Mouse (Mus musculus): ENCODE results near the gene Adgrb2. TPM values are rescaled to one million over a fixed set of nuclear protein-coding genes. Genes with fewer than 3 reads are reported as not detected.

Adgrb2 gene
- polyA plus RNA-seq, 1 experiment from 2014 or later = 0.70 TPM

- Histone ChIP-seq H3K27ac (ENCODE audit: low read depth, low read length) (no peak overlapping the region), H3K4me1 (replicated peaks; ENCODE audit: control insufficient read depth, insufficient read depth, low read length) (0 out of 2 replicates have a peak, but pooled peaks cover 7% of the 10 kb centered on the region), H3K27me3 (replicated peaks; ENCODE audit: control insufficient read depth, insufficient read depth, low read length) (0 out of 2 replicates have a peak, but pooled peaks cover 6% of the 10 kb centered on the region), H3K9me3 (ENCODE audit: control insufficient read depth) (no peaks in the 10 kb centered on the region), H3K4me3 (ENCODE audit: low read depth, low read length) (no peak overlapping the region), H3K36me3 (ENCODE audit: control insufficient read depth, insufficient read depth) (no peaks in the 10 kb centered on the region), H3K9ac (ENCODE audit: low read depth, low read length) (no peak overlapping the region), H3K4me2 (replicated peaks; ENCODE audit: low read depth) (no peak overlapping the region)
- no peak for TF ChIP-seq CTCF (IDR thresholded peaks at IDR 0.05; ENCODE audit: low read depth)
- 64% methylated on average over 7 of the region's 7 CpGs for WGBS
- no peak for ATAC-seq
Measured at GRCm38 (mm10) chr4:130033496-130033895, 48.8 kb downstream of the Adgrb2 start.

DNA sequence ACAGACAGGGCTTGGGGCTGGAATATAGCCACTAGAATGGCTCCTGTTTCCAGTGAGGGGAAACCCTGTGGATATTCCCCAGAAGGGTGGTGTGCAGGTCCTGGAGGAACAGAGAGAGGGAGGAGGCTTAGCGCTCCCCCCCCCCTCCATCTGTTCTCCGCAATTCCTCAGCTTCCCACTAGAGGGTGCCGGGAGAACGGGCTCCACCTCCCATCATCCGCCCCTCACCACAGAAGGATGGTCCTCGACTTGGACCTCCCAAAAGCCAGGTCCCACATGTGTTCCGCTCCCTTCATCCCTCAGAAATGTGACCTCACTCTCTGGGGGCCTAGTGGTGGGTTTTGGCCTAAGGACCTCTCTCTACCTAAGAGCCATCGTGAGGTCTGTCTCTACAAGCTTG lies 51.4 kb downstream of the Adgrb2 start:
- no peaks in the 10 kb centered on the region for H3K9me3 ChIP-seq (ENCODE audit: control insufficient read depth)
- peak overlapping the region; percentile 44; the same call in 1 of the 2 replicates for H3K4me2 ChIP-seq (replicated peaks; ENCODE audit: low read depth)
- H3K4me3 ChIP-seq (ENCODE audit: low read depth, low read length) = no peak overlapping the region
- H3K36me3 ChIP-seq (ENCODE audit: control insufficient read depth, insufficient read depth) = no peaks in the 10 kb centered on the region
- 0 out of 2 replicates have a peak, but pooled peaks cover 7% of the 10 kb centered on the region for H3K4me1 ChIP-seq (replicated peaks; ENCODE audit: control insufficient read depth, insufficient read depth, low read length)
- H3K9ac ChIP-seq (ENCODE audit: low read depth, low read length) = no peak overlapping the region
- H3K27me3 ChIP-seq (replicated peaks; ENCODE audit: control insufficient read depth, insufficient read depth, low read length) = 0 out of 2 replicates have a peak, but pooled peaks cover 6% of the 10 kb centered on the region
- ATAC-seq = peak; percentile 39
- WGBS = 5% methylated on average over 7 of the region's 8 CpGs
- 0 out of 2 replicates have a peak overlapping the region, but pooled peaks have one; percentile 41 for H3K27ac ChIP-seq (ENCODE audit: low read depth, low read length)
- TF ChIP-seq CTCF (IDR thresholded peaks at IDR 0.05; ENCODE audit: low read depth) = peak; percentile 95

- 0 out of 2 replicates have a peak, but pooled peaks cover 7% of the 10 kb centered on the region for H3K4me1 ChIP-seq (replicated peaks; ENCODE audit: control insufficient read depth, insufficient read depth, low read length)
- no peaks in the 10 kb centered on the region for H3K9me3 ChIP-seq (ENCODE audit: control insufficient read depth)
- ATAC-seq = peak; percentile 73
- 0 out of 2 replicates have a peak overlapping the region, but pooled peaks have one; percentile 41 for H3K27ac ChIP-seq (ENCODE audit: low read depth, low read length)
- H3K27me3 ChIP-seq (replicated peaks; ENCODE audit: control insufficient read depth, insufficient read depth, low read length) = 0 out of 2 replicates have a peak, but pooled peaks cover 6% of the 10 kb centered on the region
- no peak overlapping the region for H3K4me3 ChIP-seq (ENCODE audit: low read depth, low read length)
- TF ChIP-seq CTCF (IDR thresholded peaks at IDR 0.05; ENCODE audit: low read depth) = no peak
- H3K9ac ChIP-seq (ENCODE audit: low read depth, low read length) = no peak overlapping the region
- H3K4me2 ChIP-seq (replicated peaks; ENCODE audit: low read depth) = peak overlapping the region; percentile 44; the same call in 1 of the 2 replicates
- WGBS = 14% methylated on average over 23 of the region's 23 CpGs
- H3K36me3 ChIP-seq (ENCODE audit: control insufficient read depth, insufficient read depth) = no peaks in the 10 kb centered on the region
Measured at GRCm38 (mm10) chr4:130036573-130037401, 52.1 kb downstream of the Adgrb2 start.

DNA sequence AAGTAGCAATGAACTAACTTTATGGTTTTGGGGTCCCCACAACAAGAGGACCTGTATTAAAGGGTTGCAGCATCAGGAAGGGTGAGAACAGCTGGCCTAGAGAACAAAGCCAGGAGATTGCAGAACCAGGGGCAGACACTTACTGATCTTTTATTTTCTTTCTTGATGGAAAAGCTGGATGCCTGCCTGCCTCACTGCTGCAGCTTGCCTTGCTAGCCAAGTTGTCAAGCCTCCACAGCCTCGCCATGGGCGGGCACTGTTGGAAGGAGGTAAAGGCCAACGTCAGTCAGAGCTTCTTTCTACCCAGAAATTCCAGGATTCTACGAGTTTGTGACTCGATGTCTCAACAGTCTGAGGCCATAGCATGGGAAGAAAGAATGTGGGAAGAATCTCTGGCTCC lies 54.7 kb downstream of the Adgrb2 start:
- no peak for TF ChIP-seq CTCF (IDR thresholded peaks at IDR 0.05; ENCODE audit: low read depth)
- WGBS = 34% methylated on average over 5 of the region's 5 CpGs
- 0 out of 2 replicates have a peak, but pooled peaks cover 7% of the 10 kb centered on the region for H3K4me1 ChIP-seq (replicated peaks; ENCODE audit: control insufficient read depth, insufficient read depth, low read length)
- no peaks in the 10 kb centered on the region for H3K9me3 ChIP-seq (ENCODE audit: control insufficient read depth)
- H3K4me3 ChIP-seq (ENCODE audit: low read depth, low read length) = no peak overlapping the region
- no peak overlapping the region for H3K4me2 ChIP-seq (replicated peaks; ENCODE audit: low read depth)
- ATAC-seq = no peak
- H3K27ac ChIP-seq (ENCODE audit: low read depth, low read length) = no peak overlapping the region
- 0 out of 2 replicates have a peak, but pooled peaks cover 6% of the 10 kb centered on the region for H3K27me3 ChIP-seq (replicated peaks; ENCODE audit: control insufficient read depth, insufficient read depth, low read length)
- no peaks in the 10 kb centered on the region for H3K36me3 ChIP-seq (ENCODE audit: control insufficient read depth, insufficient read depth)
- no peak overlapping the region for H3K9ac ChIP-seq (ENCODE audit: low read depth, low read length)

- Histone ChIP-seq H3K4me1 (replicated peaks; ENCODE audit: control insufficient read depth, insufficient read depth, low read length) (0 out of 2 replicates have a peak, but pooled peaks cover 7% of the 10 kb centered on the region), H3K9ac (ENCODE audit: low read depth, low read length) (no peak overlapping the region), H3K9me3 (ENCODE audit: control insufficient read depth) (no peaks in the 10 kb centered on the region), H3K36me3 (ENCODE audit: control insufficient read depth, insufficient read depth) (no peaks in the 10 kb centered on the region), H3K4me3 (ENCODE audit: low read depth, low read length) (no peak overlapping the region), H3K27me3 (replicated peaks; ENCODE audit: control insufficient read depth, insufficient read depth, low read length) (peaks cover 6% of the 10 kb centered on the region; the same call in 1 of the 2 replicates), H3K27ac (ENCODE audit: low read depth, low read length) (no peak overlapping the region), H3K4me2 (replicated peaks; ENCODE audit: low read depth) (no peak overlapping the region)
- 80% methylated on average over 11 of the region's 11 CpGs for WGBS
- no peak for TF ChIP-seq CTCF (IDR thresholded peaks at IDR 0.05; ENCODE audit: low read depth)
- no peak for ATAC-seq
Measured at GRCm38 (mm10) chr4:130041076-130041475, 56.4 kb downstream of the Adgrb2 start.

- Histone ChIP-seq H3K36me3 (ENCODE audit: control insufficient read depth, insufficient read depth) (no peaks in the 10 kb centered on the region), H3K9me3 (ENCODE audit: control insufficient read depth) (no peaks in the 10 kb centered on the region), H3K4me2 (replicated peaks; ENCODE audit: low read depth) (no peak overlapping the region), H3K4me3 (ENCODE audit: low read depth, low read length) (no peak overlapping the region), H3K9ac (ENCODE audit: low read depth, low read length) (no peak overlapping the region), H3K4me1 (replicated peaks; ENCODE audit: control insufficient read depth, insufficient read depth, low read length) (no peaks in the 10 kb centered on the region), H3K27me3 (replicated peaks; ENCODE audit: control insufficient read depth, insufficient read depth, low read length) (peaks cover 6% of the 10 kb centered on the region; the same call in 1 of the 2 replicates), H3K27ac (ENCODE audit: low read depth, low read length) (no peak overlapping the region)
- no peak for TF ChIP-seq CTCF (IDR thresholded peaks at IDR 0.05; ENCODE audit: low read depth)
- 81% methylated on average over 9 of the region's 9 CpGs for WGBS
- ATAC-seq = no peak
Measured at GRCm38 (mm10) chr4:130044211-130044610, 59.5 kb downstream of the Adgrb2 start.
